Mouse (Mus musculus) B cell, adult 2 months (primary cell): ENCODE measurements around the gene Akap17b.
A peak's percentile ranks its signal among the peaks of the same experiment; 100 is the strongest.

Experiments used
- DNase-seq, 2 experiments: peaks; one replicate each; pipeline ENCODE4 v3.0.0; 2022

Gene Akap17b

DNA sequence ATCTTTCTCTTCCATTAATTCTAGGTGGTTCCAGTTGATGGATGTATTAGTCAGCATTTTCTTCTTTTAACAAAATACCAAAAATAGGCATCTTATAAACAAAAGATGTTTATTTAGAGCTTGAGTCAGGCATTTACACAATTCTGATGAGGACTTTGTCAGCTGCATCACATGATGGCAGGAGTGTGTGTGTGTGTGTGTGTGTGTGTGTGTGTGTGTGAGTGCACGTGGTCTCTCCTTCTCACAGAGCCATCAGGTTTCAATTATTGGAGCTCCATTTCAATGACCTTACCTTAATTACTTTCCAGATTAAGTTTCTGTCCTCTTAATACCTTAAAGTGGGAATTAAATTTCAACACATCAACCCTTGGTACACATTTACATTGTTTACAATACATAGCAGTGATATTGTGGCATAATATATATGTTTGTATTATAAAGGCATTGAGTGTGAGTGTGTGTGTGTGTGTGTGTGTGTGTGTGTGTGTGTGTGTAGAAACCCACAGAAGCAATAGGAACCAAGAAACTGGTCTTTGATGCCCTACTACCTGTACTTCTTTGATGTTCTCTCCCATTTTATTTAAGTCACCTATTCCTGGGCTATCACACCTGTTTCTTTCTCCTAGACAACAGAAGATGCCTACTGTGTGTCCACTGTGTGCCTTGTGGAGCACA is 58.4 kb downstream of the Akap17b start:
- no peak for DNase-seq

GRCm38 (mm10) chrX:36562079-36562478 is 83.1 kb downstream of the Akap17b start:
- DNase-seq, result no peak

GRCm38 (mm10) chrX:36561650-36562049 is 83.5 kb downstream of the Akap17b start:
- peak; percentile 79 to 80 for DNase-seq

- DNase-seq, result no peak
Observed at GRCm38 (mm10) chrX:36560170-36560569, 85.0 kb downstream of the Akap17b start.
